Mouse (Mus musculus): ENCODE measurements around the gene Map3k3.

Map3k3 gene

DNA sequence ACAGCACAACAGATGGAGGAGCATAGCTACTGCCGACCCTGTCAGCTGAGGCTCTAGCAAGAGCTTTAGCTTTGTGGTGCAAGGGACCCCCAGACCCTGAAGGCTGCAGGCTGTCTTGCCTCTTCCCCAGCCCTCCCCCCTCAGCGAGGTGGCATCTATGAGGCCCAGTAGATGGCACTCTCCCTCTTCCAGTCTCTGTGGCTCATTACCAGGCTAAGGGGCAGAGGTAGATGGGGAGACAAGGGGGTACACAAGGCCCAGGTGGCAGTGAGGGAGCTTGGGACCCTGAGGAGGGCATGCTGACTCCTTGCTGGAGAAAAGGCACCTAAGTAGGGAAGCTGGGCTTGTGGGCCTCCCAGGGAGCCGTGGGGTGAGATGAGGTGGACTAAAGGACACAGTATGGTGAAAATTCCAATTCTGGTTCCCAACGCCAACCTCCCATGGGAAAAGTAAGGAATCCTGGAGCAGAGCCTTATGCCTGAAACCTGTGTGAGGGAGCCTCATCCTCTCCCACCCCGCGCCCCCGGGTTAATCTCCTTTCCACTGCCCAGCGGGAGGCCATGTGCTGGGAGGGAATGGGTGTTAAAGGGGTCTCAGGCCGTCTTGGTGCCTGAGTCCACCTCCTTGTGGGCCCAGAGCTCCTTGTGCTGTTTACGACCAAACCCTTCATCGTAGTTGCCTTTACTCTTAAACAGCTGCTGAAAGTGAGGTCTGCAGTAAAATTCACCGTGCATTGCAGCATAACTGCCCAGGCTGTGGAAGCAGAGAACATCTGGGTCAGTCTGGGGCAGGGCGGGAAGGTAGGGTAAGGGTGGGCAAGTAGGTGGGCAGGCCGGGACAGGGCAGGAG, 73.9 kb downstream of the Map3k3 start:
- in situ Hi-C loops (cut with MboI, MseI): no loop called here

DNA sequence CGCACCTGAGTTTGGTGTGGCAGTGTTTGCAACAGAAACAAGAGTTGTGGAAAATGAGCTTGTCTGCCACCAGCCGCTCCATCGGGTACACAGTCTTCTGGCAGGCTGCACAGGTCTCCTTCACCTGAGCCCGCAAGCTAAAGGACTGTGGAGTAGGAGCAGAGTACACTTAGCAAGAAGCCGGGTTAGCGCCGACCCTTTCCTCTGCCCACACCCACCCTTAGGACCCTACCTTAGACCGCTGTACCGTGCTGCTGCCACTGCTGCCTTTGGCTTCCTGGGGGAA, 74.5 kb downstream of the Map3k3 start:
- in situ Hi-C loops (cut with MboI, MseI): no loop called here

- in situ Hi-C loops (cut with MboI, MseI): no loop called here
Observed at GRCm38 (mm10) chr11:106159216-106159920, 75.0 kb downstream of the Map3k3 start.

DNA sequence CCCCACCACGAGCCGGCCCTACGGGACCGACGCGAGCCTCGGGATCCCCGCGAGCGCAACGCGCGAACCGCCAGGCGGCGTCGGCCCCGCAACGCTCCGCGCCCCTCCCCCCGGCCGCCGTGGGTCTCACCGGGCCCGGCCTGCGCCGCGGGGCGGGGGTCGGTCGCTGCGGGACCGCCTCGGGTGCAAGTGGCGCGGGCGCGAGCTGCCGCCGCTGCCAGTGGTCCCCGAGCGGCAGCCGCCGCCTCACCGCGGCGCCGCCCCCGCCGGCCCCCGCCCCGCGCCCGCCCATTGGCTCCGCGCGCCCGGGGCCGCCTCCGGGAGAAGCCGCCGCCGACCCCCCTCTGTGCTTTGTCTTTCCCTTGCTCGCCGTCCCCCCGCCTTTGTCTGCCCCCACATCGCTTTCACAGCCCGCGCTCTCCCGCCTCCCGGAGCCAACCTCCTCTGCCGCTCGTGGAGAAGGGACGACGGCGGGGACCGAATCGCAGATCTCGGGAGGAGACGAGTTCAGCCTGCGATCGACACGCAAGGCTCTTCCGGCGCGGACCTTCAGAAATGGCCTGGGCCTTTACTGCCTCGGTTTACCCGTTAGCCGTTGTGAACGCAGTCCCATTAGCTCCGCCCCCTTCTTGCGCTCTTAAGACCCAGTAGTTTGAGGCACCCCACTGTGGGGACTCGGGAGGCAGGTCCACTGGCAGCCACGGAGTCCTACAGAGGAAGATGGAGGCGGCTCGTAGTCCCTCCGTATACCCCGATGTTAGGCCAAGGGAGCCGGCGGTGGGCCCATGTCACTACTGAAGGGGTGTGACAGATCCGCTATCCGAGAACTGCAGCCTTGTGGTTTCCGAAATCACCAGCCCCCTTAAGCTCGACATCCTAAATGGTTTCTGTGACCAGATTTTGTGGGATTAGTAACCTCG, 75.8 kb downstream of the Map3k3 start:
- in situ Hi-C loops (cut with MboI, MseI): loop anchor here in 1 of 2 experiments (5.0 to 10.0 kb wide), 2 partner anchors 52 to 525 kb away; no protein-coding TSS in a partner anchor

DNA sequence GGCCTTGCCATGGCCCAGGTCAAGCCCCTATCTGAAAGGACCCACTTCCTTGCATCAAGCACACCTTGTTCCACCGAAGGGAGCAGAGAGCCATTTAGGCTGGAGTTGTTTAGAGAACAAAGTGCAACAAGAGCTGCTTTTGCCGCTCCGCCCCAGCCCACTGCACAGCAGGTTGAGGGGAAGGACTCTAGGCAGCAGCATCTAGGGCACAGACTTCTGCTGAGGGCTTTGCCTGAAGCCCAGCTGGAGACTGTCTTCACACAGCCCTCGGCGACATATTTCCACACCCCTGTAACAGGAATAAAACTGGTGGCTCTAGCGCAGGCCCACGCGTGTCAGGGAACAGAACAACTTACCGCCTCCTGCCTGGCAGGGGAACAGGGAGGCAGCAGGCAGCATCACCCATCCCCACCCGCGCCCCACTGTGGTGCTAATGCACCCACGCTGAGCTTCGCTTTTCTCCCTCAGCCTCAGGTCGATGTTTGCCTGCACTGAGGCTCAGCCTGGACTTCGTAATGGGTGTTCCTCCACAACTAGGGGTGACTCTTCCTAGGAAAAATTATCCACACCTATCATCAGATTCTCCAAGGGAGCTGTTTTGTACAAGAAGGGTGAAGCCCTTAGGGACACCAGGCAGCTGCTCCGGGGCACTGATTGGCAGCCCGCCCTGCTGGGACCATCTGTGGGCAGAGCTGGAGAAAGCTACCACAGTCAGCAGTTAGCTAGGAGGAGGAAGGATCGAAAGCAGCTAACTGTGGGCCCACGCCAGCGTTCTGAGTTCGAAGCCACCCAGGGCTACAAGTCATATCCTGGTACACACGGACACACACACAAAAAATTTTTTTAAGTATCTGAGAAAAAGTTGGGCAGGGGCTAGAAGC, 76.7 kb downstream of the Map3k3 start, which contains the start of the genes Gm10840 and Limd2:
Gene Gm10840, plus strand, starts transcription at position 10 of the 881 bp plus-strand sequence.
Gene Limd2, minus strand, starts transcription at position 20 of the 881 bp plus-strand sequence.
- in situ Hi-C loops (cut with MboI, MseI): loop anchor here in 1 of 2 experiments (5.0 to 10.0 kb wide), 2 partner anchors 51 to 524 kb away; no protein-coding TSS in a partner anchor

GRCm38 (mm10) chr11:106162237-106162636, 77.8 kb downstream of the Map3k3 start:
- in situ Hi-C loops (cut with MboI, MseI): loop anchor here in 1 of 2 experiments (5.0 to 10.0 kb wide), 2 partner anchors 50 to 523 kb away; no protein-coding TSS in a partner anchor

DNA sequence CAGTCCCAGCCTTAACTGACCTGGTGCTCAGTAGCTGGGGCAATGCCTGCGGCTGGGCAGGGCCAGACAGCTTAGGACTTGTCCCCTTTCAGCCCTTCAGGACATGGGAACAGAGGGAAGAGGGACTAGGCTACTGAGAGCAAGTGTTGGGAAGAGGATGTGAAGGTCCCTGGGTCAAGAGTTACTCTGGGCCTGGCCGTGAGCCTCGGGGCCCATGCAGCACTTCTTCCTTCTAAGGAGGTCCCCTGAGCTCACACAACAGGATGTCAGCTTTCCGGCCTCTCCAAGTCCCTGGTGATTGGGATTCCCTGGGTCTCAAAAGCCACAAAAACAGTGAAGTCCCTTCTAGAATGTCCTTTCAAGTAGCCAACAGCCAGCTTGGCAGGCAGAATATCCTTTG, 79.1 kb downstream of the Map3k3 start:
- in situ Hi-C loops (cut with MboI, MseI): loop anchor here in 1 of 2 experiments (5.0 to 10.0 kb wide), 2 partner anchors 49 to 521 kb away; no protein-coding TSS in a partner anchor

DNA sequence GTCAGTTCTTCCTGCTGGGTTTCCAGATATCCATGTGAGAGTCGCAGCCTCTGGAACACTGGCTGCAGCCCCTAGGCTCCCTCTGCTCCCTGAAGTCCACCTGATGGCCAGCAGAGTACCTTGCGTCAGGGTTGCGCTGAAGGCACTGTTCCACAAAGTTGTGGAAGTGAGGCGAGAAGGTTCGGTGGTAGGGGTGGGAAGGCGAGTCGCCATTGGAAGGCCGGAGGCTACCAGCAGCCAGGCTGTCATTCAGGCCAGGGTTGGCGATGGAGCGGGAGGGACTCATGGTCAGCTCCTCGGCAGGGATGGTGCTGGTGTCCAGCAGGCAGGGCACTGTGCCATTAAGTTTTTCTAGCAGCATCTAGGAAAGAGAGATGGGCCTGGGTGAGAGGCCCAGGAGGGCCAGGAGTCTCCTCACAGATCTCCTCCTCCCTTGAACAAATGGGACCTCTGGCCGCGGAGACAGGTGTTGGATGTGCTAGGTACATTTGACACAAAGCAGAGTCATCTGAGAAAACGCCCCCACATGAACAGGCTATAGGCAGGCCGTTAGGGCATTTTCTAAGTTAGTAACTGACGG, 80.3 kb downstream of the Map3k3 start:
- in situ Hi-C loops (cut with MboI, MseI): loop anchor here in 1 of 2 experiments (5.0 to 10.0 kb wide), 2 partner anchors 48 to 520 kb away; no protein-coding TSS in a partner anchor

DNA sequence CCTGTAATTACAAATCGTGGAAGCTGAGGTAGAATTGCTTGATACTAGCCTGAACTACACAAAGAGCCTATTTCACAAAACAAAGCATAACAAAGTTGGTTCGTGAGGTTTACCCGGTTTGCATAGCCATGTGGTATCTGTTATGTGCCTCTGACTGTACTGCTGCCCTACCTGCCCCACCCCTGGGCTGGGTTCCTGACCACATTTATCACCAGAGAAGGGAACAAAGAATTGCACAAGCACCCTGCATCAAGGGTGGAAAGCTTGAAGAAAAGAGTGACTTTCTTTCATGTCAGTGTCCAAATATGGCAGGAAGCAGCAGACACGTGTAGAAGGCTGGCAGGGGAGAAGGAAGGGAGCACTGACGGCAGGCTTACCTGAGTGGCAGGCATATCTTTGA, 83.0 kb downstream of the Map3k3 start:
- in situ Hi-C loops (cut with MboI, MseI): loop anchor here in 1 of 2 experiments (10.0 kb wide), 1 partner anchor 517 kb away; no protein-coding TSS in a partner anchor

DNA sequence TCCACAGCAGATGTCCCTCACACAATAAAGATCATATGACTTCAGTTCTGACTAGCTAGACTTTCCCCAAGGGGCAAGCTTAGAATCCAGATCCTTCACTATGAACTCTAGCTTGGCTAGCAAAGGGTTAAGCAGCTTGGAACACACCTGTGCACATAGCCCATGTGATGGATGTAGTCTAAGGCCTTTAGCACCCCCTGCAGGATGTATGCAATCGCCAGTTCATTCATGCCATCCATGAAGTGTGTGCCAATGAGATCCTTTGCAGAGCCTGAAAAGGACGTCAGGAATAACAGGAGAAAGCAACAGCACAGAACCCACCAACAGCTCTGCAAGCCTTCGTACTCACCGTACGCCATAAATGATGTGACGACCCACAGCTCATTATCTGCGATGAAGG, 86.4 kb downstream of the Map3k3 start:
- in situ Hi-C loops (cut with MboI, MseI): loop anchor here in 1 of 2 experiments (5.0 kb wide), 1 partner anchor 224 kb away; no protein-coding TSS in a partner anchor

DNA sequence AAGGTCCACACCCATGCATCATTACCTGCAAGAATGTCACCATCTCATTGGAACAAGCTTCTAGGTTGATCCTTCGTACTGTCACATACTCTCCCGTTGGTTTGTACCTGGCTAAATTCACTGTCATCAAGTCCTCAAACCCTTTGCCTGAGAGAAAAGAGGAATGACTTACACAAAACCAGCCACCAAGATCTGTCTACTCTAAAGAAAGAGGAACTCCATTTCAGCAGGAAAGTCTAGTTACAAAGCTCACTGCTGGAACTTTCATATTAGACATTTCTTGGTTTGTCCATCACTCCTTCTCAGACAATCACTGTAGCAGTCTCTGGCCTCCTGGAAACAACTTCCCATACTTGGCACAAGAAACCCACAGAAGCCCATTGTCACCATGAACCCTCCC, 88.8 kb downstream of the Map3k3 start:
- in situ Hi-C loops (cut with MboI, MseI): loop anchor here in 1 of 2 experiments (5.0 kb wide), 1 partner anchor 226 kb away; no protein-coding TSS in a partner anchor

DNA sequence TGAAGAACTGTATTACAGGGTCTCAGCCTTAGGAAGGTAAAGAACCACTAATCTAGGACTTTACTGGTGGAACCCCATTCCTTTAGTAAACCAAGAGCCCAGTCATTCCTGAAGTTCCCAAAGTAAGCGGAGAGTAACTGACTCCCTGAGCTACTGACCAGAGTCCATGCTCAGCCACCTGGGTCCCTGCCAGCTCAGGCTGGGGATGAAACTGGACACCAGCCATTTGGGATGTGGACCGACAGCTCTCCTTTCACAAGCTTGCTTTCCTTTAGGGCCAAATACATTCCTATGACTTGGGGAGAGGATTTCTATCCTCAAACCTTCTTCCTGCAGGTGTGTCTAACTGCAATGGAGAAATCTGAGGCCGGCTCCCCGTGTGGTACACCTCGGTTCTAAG, 90.0 kb downstream of the Map3k3 start:
- in situ Hi-C loops (cut with MboI, MseI): loop anchor here in 1 of 2 experiments (5.0 kb wide), 1 partner anchor 227 kb away; no protein-coding TSS in a partner anchor

DNA sequence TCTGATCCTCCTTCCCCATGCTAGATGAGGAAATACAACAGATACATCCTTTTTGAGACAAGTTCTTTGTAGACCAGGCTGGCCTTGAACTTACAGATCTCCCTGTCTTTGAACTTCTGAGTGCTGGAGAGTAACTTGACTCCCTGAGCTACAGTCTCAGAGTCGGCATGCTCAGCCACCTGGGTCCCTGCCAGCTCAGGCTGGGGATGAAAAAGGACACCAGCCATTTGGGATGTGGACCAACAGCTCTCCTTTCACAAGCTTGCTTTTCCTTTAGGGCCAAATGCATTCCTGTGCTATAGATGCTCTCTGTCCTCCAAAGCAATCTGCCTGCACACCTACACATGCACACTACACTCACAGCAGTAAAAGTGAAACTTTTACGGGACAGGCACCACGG, 90.7 kb downstream of the Map3k3 start:
- in situ Hi-C loops (cut with MboI, MseI): no loop called here

DNA sequence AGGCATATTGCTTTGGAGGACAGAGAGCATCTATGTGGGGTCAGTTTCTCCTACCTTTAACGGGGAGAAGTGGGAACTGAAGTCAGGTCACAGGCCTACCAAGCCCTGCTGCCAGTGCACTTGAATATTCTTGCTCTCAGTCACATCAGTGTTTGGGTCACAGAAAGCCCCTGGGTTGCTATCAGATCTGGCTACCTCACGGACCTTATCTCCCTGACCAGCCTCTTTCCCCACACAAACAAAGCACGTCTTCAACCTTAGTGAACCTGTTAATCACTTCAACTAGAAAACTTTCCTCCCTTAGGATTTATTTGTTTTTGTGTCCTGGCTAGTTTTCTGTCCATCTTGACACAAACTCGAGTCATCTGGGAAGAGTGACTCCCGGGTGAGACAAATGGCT, 92.0 kb downstream of the Map3k3 start:
- in situ Hi-C loops (cut with MboI, MseI): no loop called here

- in situ Hi-C loops (cut with MboI, MseI): no loop called here
Observed at GRCm38 (mm10) chr11:106178036-106178782, 93.8 kb downstream of the Map3k3 start.

DNA sequence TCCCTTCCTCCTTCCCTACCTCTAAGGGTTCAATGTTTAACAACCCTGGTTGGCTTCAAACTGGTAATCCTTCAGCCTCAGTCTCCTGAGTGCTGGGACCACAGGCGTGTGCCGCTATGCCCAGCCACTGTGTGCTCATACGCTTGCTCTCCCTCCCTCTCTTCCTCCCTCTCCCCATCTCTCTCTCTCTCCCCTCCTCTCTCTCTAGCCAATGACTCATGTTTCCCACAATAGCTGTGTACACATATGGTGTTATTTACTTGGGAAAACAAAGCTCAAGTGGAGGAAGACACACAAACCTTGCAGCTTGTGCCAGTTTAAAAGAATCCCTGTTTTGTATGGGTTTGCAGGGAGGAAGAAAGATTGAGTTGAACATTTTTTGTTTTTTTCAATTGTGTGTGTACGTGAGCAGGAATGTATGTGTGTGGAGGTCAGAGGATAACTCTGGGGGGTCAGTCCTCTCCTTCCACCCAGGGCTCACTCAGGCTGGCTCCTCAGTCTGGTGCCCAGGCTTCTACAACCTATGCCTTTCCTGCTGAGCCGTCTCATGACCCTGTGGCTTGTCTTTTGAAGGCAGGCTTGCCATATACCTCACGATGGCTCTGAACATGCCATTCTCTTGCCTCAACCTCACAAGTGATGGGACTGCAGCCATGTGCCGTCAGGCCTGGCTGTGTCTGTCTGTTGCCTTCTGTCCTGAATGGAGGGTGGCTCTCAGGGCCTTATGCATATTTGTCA, 95.5 kb downstream of the Map3k3 start:
- in situ Hi-C loops (cut with MboI, MseI): no loop called here

DNA sequence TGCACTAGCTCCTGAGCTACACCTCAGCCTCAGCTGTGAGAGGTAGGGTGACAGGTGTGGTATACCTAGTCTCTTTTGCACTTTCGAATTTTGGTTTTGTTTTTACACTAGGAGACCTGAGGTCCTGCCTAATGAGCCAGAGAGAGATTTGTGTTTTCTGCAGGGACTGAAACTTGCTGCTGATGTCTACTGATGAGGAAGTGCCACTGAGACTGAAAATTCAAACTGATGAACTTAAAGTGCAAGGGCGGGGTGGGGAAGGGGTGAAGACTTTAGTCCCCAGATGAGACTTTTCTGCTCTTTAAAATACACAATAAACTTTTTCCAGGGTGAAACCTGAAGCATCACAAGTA, 96.0 kb downstream of the Map3k3 start:
- in situ Hi-C loops (cut with MboI, MseI): no loop called here

GRCm38 (mm10) chr11:106187326-106187725, 102.9 kb downstream of the Map3k3 start:
- in situ Hi-C loops (cut with MboI, MseI): no loop called here
